Mouse (Mus musculus) testis, adult 2 months (tissue): ENCODE data around the gene Lrch1.

Experiments used
- CTCF ChIP-seq: fragments of 200-500 bp; IDR thresholded peaks from 2 replicates; pipeline ENCODE4 v1.5.1; 2012; ENCODE audit warnings: low read depth, mild to moderate bottlenecking, inconsistent platforms, low read length, moderate library complexity; ENCODE audit not compliant: control insufficient read depth, insufficient read depth, insufficient replicate concordance
- POLR2A ChIP-seq: fragments of 200-500 bp; IDR thresholded peaks from 2 replicates; pipeline ENCODE4 v1.6.1; 2012; ENCODE audit warnings: low read depth, mild to moderate bottlenecking, inconsistent platforms, low read length, moderate library complexity; ENCODE audit not compliant: control insufficient read depth

DNA sequence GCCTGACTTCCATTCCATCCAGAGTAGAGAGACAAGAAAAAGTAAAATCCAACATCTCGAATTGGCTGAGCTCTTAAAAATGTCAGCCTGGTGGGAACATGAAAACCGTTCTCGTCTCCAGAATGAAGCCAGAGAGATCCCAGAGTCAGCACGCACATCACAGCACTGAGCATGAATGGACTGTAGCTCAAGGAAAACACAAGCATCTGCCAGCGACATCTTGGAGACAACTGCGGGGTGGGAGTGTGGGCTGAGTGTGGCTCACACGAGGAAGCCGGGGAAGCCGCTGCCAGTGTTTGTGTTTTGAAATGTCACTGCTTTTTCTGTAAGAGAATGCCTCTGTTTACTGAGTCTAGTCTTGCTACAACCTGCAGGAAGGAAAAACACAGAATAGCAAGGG, 32.7 kb downstream of the Lrch1 start:
- TF ChIP-seq CTCF: no peak
- no peak for TF ChIP-seq POLR2A
